Mouse (Mus musculus) bone marrow macrophage, adult 2 months (primary cell): ENCODE results near the gene Rab19. TPM values are rescaled to one million over a fixed set of nuclear protein-coding genes. Genes with fewer than 3 reads are reported as not detected.
A peak's percentile ranks its signal among the peaks of the same experiment; 100 is the strongest.
"Not testable (repeated sequence)": the region's sequence is repeated elsewhere in the genome, so short reads cannot be mapped to it uniquely, and the experiment has no call there.

Experiments
- H3K27ac ChIP-seq: 2 replicates; pipeline ENCODE4 v1.5.1; 2012; ENCODE audit warnings: low read depth, low read length; ENCODE audit not compliant: insufficient read depth
- H3K4me1 ChIP-seq: 2 replicates; pipeline ENCODE4 v1.6.1; 2012; ENCODE audit warnings: low read length; ENCODE audit not compliant: control insufficient read depth, insufficient read depth
- H3K4me3 ChIP-seq: 2 replicates; pipeline ENCODE4 v1.5.1; 2012; ENCODE audit warnings: mild to moderate bottlenecking, low read length, moderate library complexity; ENCODE audit not compliant: insufficient read depth
- CTCF ChIP-seq: IDR thresholded peaks from 2 replicates; pipeline ENCODE4 v1.5.1; 2012; ENCODE audit warnings: low read depth, mild to moderate bottlenecking, low read length, moderate library complexity
- POLR2A ChIP-seq: IDR thresholded peaks from 2 replicates; pipeline ENCODE4 v1.6.1; 2012; ENCODE audit warnings: mild to moderate bottlenecking, low read depth, low read length, borderline replicate concordance
- polyA plus RNA-seq: library from polyadenylated mRNA; stranded (reverse); fragments of >200 nt; gene quantifications from 2 replicates; pipeline ENCODE4 v1.2.4, GENCODE M21; 2012; ENCODE audit not compliant: missing spikeins, insufficient read depth, insufficient read length

The Rab19 gene
- polyA plus RNA-seq, 1 experiment, result 6.5 TPM

- H3K4me3 ChIP-seq, result no peak overlapping the region
These were observed 33.1 kb downstream of the Rab19 start for GRCm38 (mm10) chr6:39414106-39414505.

GRCm38 (mm10) chr6:39415762-39416161 lies 34.8 kb downstream of the Rab19 start:
- Histone ChIP-seq H3K4me3 (no peak overlapping the region), H3K4me1 (peaks cover 19% of the 10 kb centered on the region), H3K27ac (peak overlapping the region; percentile 30)
- no peak for TF ChIP-seq POLR2A
- TF ChIP-seq CTCF, result peak; percentile 43; the same call in 1 of the 2 replicates

More at GRCm38 (mm10) chr6:39414106-39414505, 33.1 kb downstream of the Rab19 start:
- H3K4me1 ChIP-seq, result peaks cover 19% of the 10 kb centered on the region
- no peak overlapping the region for H3K27ac ChIP-seq
- TF ChIP-seq POLR2A, result no peak
- TF ChIP-seq CTCF, result no peak

- Histone ChIP-seq H3K27ac (peak overlapping the region; percentile 62), H3K4me1 (peaks cover 19% of the 10 kb centered on the region)
- not testable (repeated sequence) for H3K4me3 ChIP-seq
These were observed 35.7 kb downstream of the Rab19 start for GRCm38 (mm10) chr6:39416654-39417053.

GRCm38 (mm10) chr6:39419386-39419850 lies 38.4 kb downstream of the Rab19 start:
- peaks cover 19% of the 10 kb centered on the region for H3K4me1 ChIP-seq

GRCm38 (mm10) chr6:39419851-39420721 lies 39.1 kb downstream of the Rab19 start, which contains the start of gene Mkrn1:
Gene Mkrn1, minus strand, starts transcription at chr6:39420462.
- TF ChIP-seq POLR2A, result peak; percentile 27; the same call in 1 of the 2 replicates
- TF ChIP-seq CTCF, result no peak
- Histone ChIP-seq H3K4me1 (peaks cover 19% of the 10 kb centered on the region), H3K27ac (peak within 1 kb of the TSS; percentile 73), H3K4me3 (peak within 1 kb of the TSS; percentile 95)

More at GRCm38 (mm10) chr6:39419386-39419850, 38.4 kb downstream of the Rab19 start:
- Histone ChIP-seq H3K27ac (peak overlapping the region; percentile 73), H3K4me3 (peak overlapping the region; percentile 95)
- TF ChIP-seq POLR2A (no peak), CTCF (no peak)

GRCm38 (mm10) chr6:39420867-39421266 lies 39.9 kb downstream of the Rab19 start:
- no peak overlapping the region for H3K4me3 ChIP-seq
- TF ChIP-seq CTCF, result no peak
- no peak for TF ChIP-seq POLR2A
- peaks cover 18% of the 10 kb centered on the region for H3K4me1 ChIP-seq
- H3K27ac ChIP-seq, result no peak overlapping the region

- no peak overlapping the region for H3K27ac ChIP-seq
- no peaks in the 10 kb centered on the region for H3K4me1 ChIP-seq
- H3K4me3 ChIP-seq, result no peak overlapping the region
These were observed 42.2 kb downstream of the Rab19 start for GRCm38 (mm10) chr6:39423130-39423551.

GRCm38 (mm10) chr6:39423686-39424085 lies 42.7 kb downstream of the Rab19 start:
- no peak overlapping the region for H3K27ac ChIP-seq
- no peaks in the 10 kb centered on the region for H3K4me1 ChIP-seq
- H3K4me3 ChIP-seq, result no peak overlapping the region
- TF ChIP-seq CTCF (no peak), POLR2A (no peak)

More at GRCm38 (mm10) chr6:39423130-39423551, 42.2 kb downstream of the Rab19 start:
- TF ChIP-seq CTCF (no peak), POLR2A (no peak)

GRCm38 (mm10) chr6:39425181-39425580 lies 44.2 kb downstream of the Rab19 start:
- H3K4me1 ChIP-seq, result no peaks in the 10 kb centered on the region
- no peak overlapping the region for H3K27ac ChIP-seq
- no peak for TF ChIP-seq CTCF
- TF ChIP-seq POLR2A, result no peak
- no peak overlapping the region for H3K4me3 ChIP-seq

GRCm38 (mm10) chr6:39426725-39427124 lies 45.8 kb downstream of the Rab19 start:
- TF ChIP-seq CTCF, result no peak
- no peak for TF ChIP-seq POLR2A

More at GRCm38 (mm10) chr6:39426725-39427124, 45.8 kb downstream of the Rab19 start:
- H3K27ac ChIP-seq, result no peak overlapping the region
- H3K4me3 ChIP-seq, result no peak overlapping the region
- H3K4me1 ChIP-seq, result no peaks in the 10 kb centered on the region; the same call in 1 of the 2 replicates
